Mouse (Mus musculus): ENCODE data around the gene Plac9b. TPM values are rescaled to one million over a fixed set of nuclear protein-coding genes. Genes with fewer than 3 reads are reported as not detected.

Gene Plac9b
- total RNA-seq, 2 experiments from 2014 or later, result not detected

Other genes with a start within 250 kb of the Plac9b start
- gene Cphx1, start 244.2 kb downstream of the Plac9b start, total RNA-seq (2015; ENCODE audit: low replicate concordance), result not detected in 2 replicates
- not detected in 2 replicates for gene Cphx1, start 244.2 kb downstream of the Plac9b start, total RNA-seq (2017; ENCODE audit: low replicate concordance)
- not detected in 2 replicates for gene Duxbl1, start 203.9 kb downstream of the Plac9b start, total RNA-seq (2015; ENCODE audit: low replicate concordance)
- gene Duxbl1, start 203.9 kb downstream of the Plac9b start, total RNA-seq (2017; ENCODE audit: low replicate concordance), result not detected in 2 replicates
- gene Gm9780, start 139.8 kb downstream of the Plac9b start, total RNA-seq (2015; ENCODE audit: low replicate concordance), result 1.7 TPM in 1 of 2 replicates, not detected in the other
- 0.64 TPM in 1 of 2 replicates, not detected in the other for gene Gm9780, start 139.8 kb downstream of the Plac9b start, total RNA-seq (2017; ENCODE audit: low replicate concordance)
- 12.6 TPM in 1 of 2 replicates, not detected in the other for gene Tmem254c, start 115.1 kb downstream of the Plac9b start, total RNA-seq (2015; ENCODE audit: low replicate concordance)
- 4.4 TPM in 1 of 2 replicates, not detected in the other for gene Tmem254c, start 115.1 kb downstream of the Plac9b start, total RNA-seq (2017; ENCODE audit: low replicate concordance)
- gene Cphx2, start 101.0 kb downstream of the Plac9b start, total RNA-seq (2015; ENCODE audit: low replicate concordance), result not detected in 2 replicates
- not detected in 2 replicates for gene Cphx2, start 101.0 kb downstream of the Plac9b start, total RNA-seq (2017; ENCODE audit: low replicate concordance)
- gene Cphx3, start 100.2 kb downstream of the Plac9b start, total RNA-seq (2015; ENCODE audit: low replicate concordance), result not detected in 2 replicates
- gene Cphx3, start 100.2 kb downstream of the Plac9b start, total RNA-seq (2017; ENCODE audit: low replicate concordance), result not detected in 2 replicates
- not detected in 2 replicates for gene Duxbl2, start 64.1 kb downstream of the Plac9b start, total RNA-seq (2015; ENCODE audit: low replicate concordance)
- not detected in 2 replicates for gene Duxbl2, start 64.1 kb downstream of the Plac9b start, total RNA-seq (2017; ENCODE audit: low replicate concordance)
- not detected in 2 replicates for gene Tmem254b, start 24.6 kb upstream of the Plac9b start, total RNA-seq (2015; ENCODE audit: low replicate concordance)
- gene Tmem254b, start 24.6 kb upstream of the Plac9b start, total RNA-seq (2017; ENCODE audit: low replicate concordance), result 4.4 TPM in 1 of 2 replicates, not detected in the other
- not detected in 2 replicates for gene Duxbl3, start 75.5 kb upstream of the Plac9b start, total RNA-seq (2015; ENCODE audit: low replicate concordance)
- not detected in 2 replicates for gene Duxbl3, start 75.5 kb upstream of the Plac9b start, total RNA-seq (2017; ENCODE audit: low replicate concordance)

All from erythroid progenitor cell, adult 5-6 weeks (primary cell).